Mouse (Mus musculus): ENCODE measurements around the gene Serpind1. TPM values are rescaled to one million over a fixed set of nuclear protein-coding genes. Genes with fewer than 3 reads are reported as not detected.

The Serpind1 gene
- under 1 TPM; 0.15 to 0.28 TPM for total RNA-seq (2021)
- long read RNA-seq, experiment 1: 0 reads
- long read RNA-seq, experiment 2: 0 reads

DNA sequence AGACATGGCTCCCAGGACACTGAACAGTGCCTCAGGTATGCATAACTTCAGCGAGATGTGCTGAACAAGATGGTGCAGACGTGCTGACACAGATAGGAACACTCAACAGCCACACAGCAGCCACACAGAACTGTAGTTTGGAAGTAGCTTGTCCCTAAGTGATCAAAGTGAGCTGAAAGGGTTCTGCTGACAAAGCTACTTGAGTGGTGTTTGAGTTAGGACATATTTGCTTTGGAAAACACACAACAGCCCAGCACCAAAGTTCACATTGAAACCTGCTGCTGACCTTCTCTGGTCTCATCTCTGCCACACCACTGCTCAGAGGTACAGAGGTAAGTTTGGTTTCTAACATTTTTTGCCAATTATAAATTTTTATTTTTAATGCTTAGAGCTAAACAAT is at the start of gene Serpind1:
Serpind1 (plus strand) TSS at position 256 of the 400 bp plus-strand sequence.
- DNase-seq: no peak
- no peak for TF ChIP-seq CTCF (IDR thresholded peaks at IDR 0.05)
- intact Hi-C loops (cut with DNase I): no loop called here
- no peak within 1 kb of the TSS for H3K4me3 ChIP-seq
- no peak within 1 kb of the TSS for H3K27ac ChIP-seq

DNA sequence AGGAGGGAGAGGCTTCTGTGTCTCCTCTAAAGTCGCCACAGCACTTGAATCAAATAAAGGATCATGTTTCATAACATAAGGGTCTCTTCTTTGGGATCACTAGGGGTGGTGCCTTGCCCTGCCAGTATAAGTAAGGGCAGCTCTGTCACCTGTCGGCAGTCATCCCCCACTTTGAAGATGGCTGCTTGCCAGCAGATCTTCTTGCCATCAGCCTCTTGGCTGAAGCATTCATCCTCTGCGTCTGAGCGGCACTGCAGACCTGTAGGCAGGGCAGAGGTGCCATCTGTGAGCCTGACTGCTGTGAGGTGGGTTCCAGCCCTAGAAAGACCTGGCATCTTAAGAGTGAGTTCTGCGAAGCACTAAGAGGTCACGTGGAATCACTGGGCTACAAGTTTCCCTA is 48.0 kb upstream of the Serpind1 start:
- intact Hi-C loops (cut with DNase I): no loop called here
- DNase-seq: peak; percentile 54
- no peak overlapping the region for H3K4me3 ChIP-seq
- no peak for TF ChIP-seq CTCF (IDR thresholded peaks at IDR 0.05)
- H3K27ac ChIP-seq: no peak overlapping the region

GRCm38 (mm10) chr16:17287103-17287502 is 44.1 kb upstream of the Serpind1 start:
- H3K4me3 ChIP-seq: no peak overlapping the region
- intact Hi-C loops (cut with DNase I): no loop called here
- DNase-seq: no peak
- TF ChIP-seq CTCF (IDR thresholded peaks at IDR 0.05): no peak
- H3K27ac ChIP-seq: no peak overlapping the region

- H3K27ac ChIP-seq: no peak overlapping the region
- TF ChIP-seq CTCF (IDR thresholded peaks at IDR 0.05): no peak
- no peak for DNase-seq
- no peak overlapping the region for H3K4me3 ChIP-seq
- intact Hi-C loops (cut with DNase I): no loop called here
Observed at GRCm38 (mm10) chr16:17291016-17291415, 40.2 kb upstream of the Serpind1 start.

DNA sequence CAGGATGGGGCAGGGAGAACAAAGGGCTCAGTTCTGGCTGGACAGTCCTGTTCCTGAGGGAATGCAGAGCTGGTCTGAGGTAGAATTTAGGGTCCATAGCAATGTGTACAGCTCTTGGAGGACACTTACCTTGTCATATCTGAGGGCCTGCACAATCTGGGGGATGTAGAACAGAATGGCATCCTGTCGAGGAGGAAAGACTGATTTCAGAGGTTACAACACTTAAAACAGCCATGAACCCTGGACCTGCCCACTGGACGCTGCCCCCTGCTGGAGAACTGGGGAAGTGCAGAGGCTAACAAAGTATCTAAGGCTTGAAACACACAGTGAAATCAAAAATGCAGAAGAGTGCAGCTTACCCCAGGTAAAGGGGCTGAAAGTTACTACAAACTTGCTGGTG is 38.4 kb upstream of the Serpind1 start:
- Histone ChIP-seq H3K27ac (no peak overlapping the region), H3K4me3 (no peak overlapping the region)
- peak; percentile 99 for TF ChIP-seq CTCF (IDR thresholded peaks at IDR 0.05)
- intact Hi-C loops (cut with DNase I): no loop called here
- DNase-seq: peak; percentile 73

DNA sequence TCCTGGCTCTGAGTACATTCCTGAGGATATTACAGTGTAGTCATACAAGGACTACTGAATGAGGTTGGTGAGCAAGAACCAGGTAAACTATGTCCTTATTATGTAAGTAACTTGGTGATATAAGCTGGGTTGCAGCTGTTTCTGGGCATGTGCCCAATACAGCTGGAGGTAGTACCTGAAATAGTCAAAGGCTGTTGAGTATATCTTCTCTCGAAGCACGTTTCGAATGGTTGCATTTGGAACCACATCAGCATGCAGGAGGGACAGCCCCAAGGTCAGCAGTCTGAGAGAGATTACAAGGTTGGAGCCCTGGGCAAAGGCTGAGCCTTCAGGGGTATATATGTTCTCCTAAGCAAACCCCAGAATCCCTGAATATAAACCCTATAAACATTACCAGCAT is 30.4 kb upstream of the Serpind1 start:
- no peak for DNase-seq
- intact Hi-C loops (cut with DNase I): no loop called here
- TF ChIP-seq CTCF (IDR thresholded peaks at IDR 0.05): no peak
- Histone ChIP-seq H3K4me3 (no peak overlapping the region), H3K27ac (no peak overlapping the region)

GRCm38 (mm10) chr16:17303521-17304245 is 27.5 kb upstream of the Serpind1 start:
- intact Hi-C loops (cut with DNase I): no loop called here
- Histone ChIP-seq H3K4me3 (no peak overlapping the region), H3K27ac (no peak overlapping the region)
- DNase-seq: no peak
- TF ChIP-seq CTCF (IDR thresholded peaks at IDR 0.05): no peak

- Histone ChIP-seq H3K4me3 (no peak overlapping the region), H3K27ac (no peak overlapping the region)
- intact Hi-C loops (cut with DNase I): no loop called here
- no peak for TF ChIP-seq CTCF (IDR thresholded peaks at IDR 0.05)
- DNase-seq: no peak
Observed at GRCm38 (mm10) chr16:17307461-17307860, 23.7 kb upstream of the Serpind1 start.

- Histone ChIP-seq H3K4me3 (no peak overlapping the region), H3K27ac (no peak overlapping the region)
- no peak for DNase-seq
- TF ChIP-seq CTCF (IDR thresholded peaks at IDR 0.05): no peak
- intact Hi-C loops (cut with DNase I): no loop called here
Observed at GRCm38 (mm10) chr16:17309036-17309435, 22.1 kb upstream of the Serpind1 start.

DNA sequence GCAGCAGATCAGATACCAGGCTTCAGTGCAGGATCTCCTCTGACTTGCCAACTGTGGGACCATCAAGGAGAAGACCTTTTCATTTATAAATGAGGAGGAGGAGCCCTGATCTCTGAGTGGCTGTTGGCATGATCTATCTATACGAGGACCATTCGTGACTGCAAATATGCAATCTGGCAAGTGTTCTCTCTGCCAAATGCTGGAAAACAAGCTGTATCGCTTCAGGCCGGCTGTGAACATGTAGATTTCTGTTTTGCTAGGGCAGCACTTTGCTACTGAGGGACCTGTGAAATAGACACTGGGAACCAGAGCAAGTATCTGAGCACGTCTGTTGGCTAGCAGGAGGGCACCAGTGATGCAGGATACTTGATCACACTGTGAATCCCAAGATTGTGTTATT is 18.6 kb upstream of the Serpind1 start:
- intact Hi-C loops (cut with DNase I): no loop called here
- no peak for TF ChIP-seq CTCF (IDR thresholded peaks at IDR 0.05)
- Histone ChIP-seq H3K4me3 (no peak overlapping the region), H3K27ac (no peak overlapping the region)
- DNase-seq: no peak

DNA sequence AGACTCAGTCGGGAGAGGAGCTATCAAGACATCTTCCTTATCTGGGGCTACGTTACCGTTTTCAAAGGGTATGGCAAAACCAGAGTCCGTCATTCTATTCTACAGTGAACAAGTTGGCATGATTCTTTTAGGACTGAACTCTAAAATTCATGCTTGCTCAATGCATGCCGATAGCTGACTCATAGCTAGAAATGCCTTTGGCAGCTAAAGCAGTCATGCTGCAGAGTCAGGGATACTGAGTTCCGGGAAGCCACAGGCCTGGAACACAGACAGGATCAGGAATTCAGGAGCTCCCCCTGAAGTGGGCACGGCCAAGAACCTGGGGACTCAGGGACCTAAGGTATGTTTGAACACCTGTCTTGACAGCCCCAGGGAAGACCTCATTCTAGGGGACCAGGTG is 14.6 kb upstream of the Serpind1 start:
- H3K27ac ChIP-seq: no peak overlapping the region
- intact Hi-C loops (cut with DNase I): no loop called here
- H3K4me3 ChIP-seq: no peak overlapping the region
- no peak for TF ChIP-seq CTCF (IDR thresholded peaks at IDR 0.05)
- DNase-seq: no peak

DNA sequence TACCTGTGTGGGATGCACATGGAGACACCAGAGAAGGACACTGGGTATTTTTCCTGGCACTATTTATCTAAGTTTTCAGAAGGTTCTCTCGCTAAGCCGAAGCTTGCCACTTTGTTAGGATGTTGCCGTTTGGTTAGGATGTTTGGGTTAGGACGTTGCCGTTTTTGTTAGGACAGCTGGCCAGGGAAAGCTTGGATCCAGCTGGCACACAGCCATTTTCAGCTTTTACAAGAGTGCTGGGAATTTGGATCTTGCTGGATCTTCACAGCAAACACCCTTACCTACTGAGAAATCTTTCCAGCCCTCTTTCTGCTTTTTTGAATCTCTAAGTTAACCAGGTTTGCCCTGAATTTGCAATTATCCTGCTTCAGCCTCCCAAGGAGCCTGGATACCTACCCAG is 9.7 kb upstream of the Serpind1 start:
- no peak for DNase-seq
- H3K4me3 ChIP-seq: no peak overlapping the region
- no peak for TF ChIP-seq CTCF (IDR thresholded peaks at IDR 0.05)
- intact Hi-C loops (cut with DNase I): no loop called here
- H3K27ac ChIP-seq: no peak overlapping the region

GRCm38 (mm10) chr16:17324745-17325144 is 6.4 kb upstream of the Serpind1 start:
- H3K4me3 ChIP-seq: no peak overlapping the region
- intact Hi-C loops (cut with DNase I): no loop called here
- DNase-seq: no peak
- no peak overlapping the region for H3K27ac ChIP-seq
- no peak for TF ChIP-seq CTCF (IDR thresholded peaks at IDR 0.05)

DNA sequence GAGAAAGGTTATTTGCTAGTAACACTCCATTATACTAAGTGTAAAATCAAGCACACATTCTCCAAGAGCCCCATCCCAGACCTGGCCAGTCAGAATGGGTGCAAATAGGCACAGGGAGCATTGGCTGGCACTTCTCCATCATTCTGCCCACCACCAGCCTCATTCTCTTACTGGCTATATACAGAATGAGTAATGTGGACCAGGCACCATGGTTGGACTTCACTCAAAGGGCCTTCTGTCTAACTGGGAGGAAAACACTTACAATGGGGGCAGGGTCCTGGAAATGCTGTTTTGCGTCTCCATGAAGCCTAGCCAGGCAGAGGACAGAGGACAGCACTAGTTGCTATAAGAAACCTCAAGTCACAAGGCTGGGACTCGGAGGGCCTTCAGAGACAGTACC is 5.1 kb upstream of the Serpind1 start:
- Histone ChIP-seq H3K4me3 (no peak overlapping the region), H3K27ac (no peak overlapping the region)
- DNase-seq: no peak
- TF ChIP-seq CTCF (IDR thresholded peaks at IDR 0.05): no peak
- intact Hi-C loops (cut with DNase I): no loop called here

Measured in gastrocnemius, adult 2 months (tissue).